Mouse (Mus musculus): Measurements from ENCODE around the gene Rgs17. TPM values are rescaled to one million over a fixed set of nuclear protein-coding genes. Genes with fewer than 3 reads are reported as not detected.

Rgs17 gene
- polyA plus RNA-seq, 1 experiment, result 0.49 TPM

DNA sequence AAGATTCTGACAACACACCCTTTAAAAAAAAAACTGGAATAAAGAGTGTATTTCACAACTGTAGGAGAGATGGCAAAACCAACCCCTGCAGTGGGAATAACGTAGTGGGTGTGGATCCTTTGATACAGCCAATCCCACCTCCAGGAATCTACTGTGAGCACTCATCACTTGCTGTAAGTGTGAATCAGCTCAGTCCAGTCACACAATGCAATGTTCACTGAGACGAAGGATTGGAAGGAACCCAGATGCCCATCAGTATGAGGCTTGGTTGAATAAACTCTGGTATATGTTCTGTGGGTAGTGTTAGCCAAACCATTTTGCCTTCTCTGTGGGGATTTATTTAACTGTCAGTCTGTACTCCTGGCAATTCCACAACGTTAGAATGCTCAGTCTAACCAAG, 45.1 kb downstream of the Rgs17 start:
- no peak overlapping the region for H3ac ChIP-seq (ENCODE audit: control insufficient read depth, insufficient read length)
- H3K27me3 ChIP-seq (ENCODE audit: control insufficient read depth, insufficient read depth, insufficient read length), result no peaks in the 10 kb centered on the region
- peak overlapping the region; percentile 4 for H3K4me2 ChIP-seq (ENCODE audit: low read depth)
- TF ChIP-seq TCF3 (IDR thresholded peaks at IDR 0.05; ENCODE audit: insufficient read length, low read depth) (no peak), MAX (IDR thresholded peaks at IDR 0.05; ENCODE audit: low read depth) (no peak), POLR2A (IDR thresholded peaks at IDR 0.05; ENCODE audit: insufficient read length, low read depth) (no peak), SRF (IDR thresholded peaks at IDR 0.05; ENCODE audit: control insufficient read depth, insufficient read length, low read depth) (no peak), POLR2AphosphoS2 (IDR thresholded peaks at IDR 0.05; ENCODE audit: insufficient read length, low read depth) (no peak), CEBPB (IDR thresholded peaks at IDR 0.05; ENCODE audit: insufficient read depth, poor library complexity, severe bottlenecking) (no peak), E2F4 (IDR thresholded peaks at IDR 0.05; ENCODE audit: insufficient read depth) (no peak), MYOG (IDR thresholded peaks at IDR 0.05; ENCODE audit: control insufficient read depth in 1 of 3, insufficient read depth in 1 of 3, insufficient read length in 2 of 3, low read depth in 2 of 3) (no peak), USF1 (IDR thresholded peaks at IDR 0.05; ENCODE audit: low read depth) (no peak), TCF12 (IDR thresholded peaks at IDR 0.05; ENCODE audit: insufficient read depth, poor library complexity, severe bottlenecking) (no peak)
- H3K79me2 ChIP-seq (ENCODE audit: control insufficient read depth, insufficient read depth), result no peaks in the 10 kb centered on the region
- no peaks in the 10 kb centered on the region for H3K36me3 ChIP-seq (ENCODE audit: control insufficient read depth, insufficient read depth)
- H3K4me3 ChIP-seq, result no peak overlapping the region

GRCm38 (mm10) chr10:5871081-5871480, 51.1 kb downstream of the Rgs17 start:
- no peak for TF ChIP-seq MYOG (IDR thresholded peaks at IDR 0.05; ENCODE audit: control insufficient read depth in 1 of 3, insufficient read depth in 1 of 3, insufficient read length in 2 of 3, low read depth in 2 of 3)

DNA sequence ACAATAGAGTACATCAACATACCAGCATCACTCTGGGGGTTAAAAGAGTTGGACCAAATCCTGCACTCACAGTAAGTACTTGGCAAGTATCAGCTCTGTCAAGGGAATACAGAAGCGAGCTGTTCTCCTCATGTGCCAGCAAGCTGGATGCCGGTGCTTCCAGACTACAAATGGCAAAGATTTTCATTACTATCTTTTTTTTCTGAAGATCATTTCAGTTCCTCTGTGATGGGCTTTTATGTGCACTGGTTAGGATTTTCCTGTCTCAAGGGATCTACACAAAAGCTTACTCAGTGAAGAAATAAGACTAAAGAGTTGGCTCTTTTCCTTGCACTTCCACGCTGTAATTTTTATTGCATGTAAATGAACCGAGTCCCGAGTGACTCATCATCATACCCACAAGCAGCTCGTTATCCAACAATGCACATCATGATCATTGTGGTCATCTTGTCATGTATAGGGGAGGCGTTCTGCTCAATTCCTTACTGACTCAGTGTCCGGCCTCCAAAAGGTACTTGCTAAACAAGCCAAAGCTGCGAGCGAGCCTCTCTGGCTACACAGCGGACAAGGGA, 54.1 kb downstream of the Rgs17 start:
- H3K4me3 ChIP-seq, result no peak overlapping the region
- H3K4me2 ChIP-seq (ENCODE audit: low read depth), result peak overlapping the region; percentile 79
- H3K27me3 ChIP-seq (ENCODE audit: control insufficient read depth, insufficient read depth, insufficient read length), result no peaks in the 10 kb centered on the region
- TF ChIP-seq CEBPB (IDR thresholded peaks at IDR 0.05; ENCODE audit: insufficient read depth, poor library complexity, severe bottlenecking), result no peak
- TF ChIP-seq MYOD1 (IDR thresholded peaks at IDR 0.05; ENCODE audit: control insufficient read depth in 1 of 3, insufficient read length in 2 of 3, low read depth in 2 of 3), result no peak
- no peak for TF ChIP-seq POLR2AphosphoS2 (IDR thresholded peaks at IDR 0.05; ENCODE audit: insufficient read length, low read depth)
- no peak for TF ChIP-seq POLR2A (IDR thresholded peaks at IDR 0.05; ENCODE audit: insufficient read length, low read depth)
- no peak for TF ChIP-seq USF1 (IDR thresholded peaks at IDR 0.05; ENCODE audit: low read depth)
- no peak for TF ChIP-seq SRF (IDR thresholded peaks at IDR 0.05; ENCODE audit: control insufficient read depth, insufficient read length, low read depth)
- TF ChIP-seq TCF3 (IDR thresholded peaks at IDR 0.05; ENCODE audit: insufficient read length, low read depth), result no peak
- TF ChIP-seq E2F4 (IDR thresholded peaks at IDR 0.05; ENCODE audit: insufficient read depth), result no peak
- TF ChIP-seq MAX (IDR thresholded peaks at IDR 0.05; ENCODE audit: low read depth), result no peak
- no peak for TF ChIP-seq TCF12 (IDR thresholded peaks at IDR 0.05; ENCODE audit: insufficient read depth, poor library complexity, severe bottlenecking)
- no peak for TF ChIP-seq REST (IDR thresholded peaks at IDR 0.05; ENCODE audit: insufficient read depth, insufficient read length)
- no peak for TF ChIP-seq MYOG (IDR thresholded peaks at IDR 0.05; ENCODE audit: control insufficient read depth in 1 of 3, insufficient read depth in 1 of 3, insufficient read length in 2 of 3, low read depth in 2 of 3)
- no peaks in the 10 kb centered on the region for H3K36me3 ChIP-seq (ENCODE audit: control insufficient read depth, insufficient read depth)
- no peaks in the 10 kb centered on the region for H3K79me2 ChIP-seq (ENCODE audit: control insufficient read depth, insufficient read depth)
- H3ac ChIP-seq (ENCODE audit: control insufficient read depth, insufficient read length), result no peak overlapping the region

More at GRCm38 (mm10) chr10:5871081-5871480, 51.1 kb downstream of the Rgs17 start:
- H3K36me3 ChIP-seq (ENCODE audit: control insufficient read depth, insufficient read depth), result no peaks in the 10 kb centered on the region
- H3K4me2 ChIP-seq (ENCODE audit: low read depth), result no peak overlapping the region
- no peak overlapping the region for H3ac ChIP-seq (ENCODE audit: control insufficient read depth, insufficient read length)
- H3K79me2 ChIP-seq (ENCODE audit: control insufficient read depth, insufficient read depth), result no peaks in the 10 kb centered on the region
- H3K4me3 ChIP-seq, result no peak overlapping the region
- H3K27me3 ChIP-seq (ENCODE audit: control insufficient read depth, insufficient read depth, insufficient read length), result no peaks in the 10 kb centered on the region

GRCm38 (mm10) chr10:5865996-5866395, 56.2 kb downstream of the Rgs17 start:
- Histone ChIP-seq H3ac (ENCODE audit: control insufficient read depth, insufficient read length) (no peak overlapping the region), H3K4me2 (ENCODE audit: low read depth) (no peak overlapping the region), H3K27me3 (ENCODE audit: control insufficient read depth, insufficient read depth, insufficient read length) (no peaks in the 10 kb centered on the region), H3K36me3 (ENCODE audit: control insufficient read depth, insufficient read depth) (no peaks in the 10 kb centered on the region), H3K79me2 (ENCODE audit: control insufficient read depth, insufficient read depth) (no peaks in the 10 kb centered on the region), H3K4me3 (no peak overlapping the region)
- TF ChIP-seq POLR2AphosphoS2 (IDR thresholded peaks at IDR 0.05; ENCODE audit: insufficient read length, low read depth), result no peak
- no peak for TF ChIP-seq POLR2A (IDR thresholded peaks at IDR 0.05; ENCODE audit: insufficient read length, low read depth)
- no peak for TF ChIP-seq E2F4 (IDR thresholded peaks at IDR 0.05; ENCODE audit: insufficient read depth)

- Histone ChIP-seq H3K36me3 (ENCODE audit: control insufficient read depth, insufficient read depth) (no peaks in the 10 kb centered on the region), H3K27me3 (ENCODE audit: control insufficient read depth, insufficient read depth, insufficient read length) (no peaks in the 10 kb centered on the region), H3K79me2 (ENCODE audit: control insufficient read depth, insufficient read depth) (no peaks in the 10 kb centered on the region), H3K4me2 (ENCODE audit: low read depth) (no peak overlapping the region), H3ac (ENCODE audit: control insufficient read depth, insufficient read length) (no peak overlapping the region), H3K4me3 (no peak overlapping the region)
- TF ChIP-seq MYOD1 (IDR thresholded peaks at IDR 0.05; ENCODE audit: control insufficient read depth in 1 of 3, insufficient read length in 2 of 3, low read depth in 2 of 3) (no peak), MYOG (IDR thresholded peaks at IDR 0.05; ENCODE audit: control insufficient read depth in 1 of 3, insufficient read depth in 1 of 3, insufficient read length in 2 of 3, low read depth in 2 of 3) (no peak), E2F4 (IDR thresholded peaks at IDR 0.05; ENCODE audit: insufficient read depth) (no peak), TCF12 (IDR thresholded peaks at IDR 0.05; ENCODE audit: insufficient read depth, poor library complexity, severe bottlenecking) (no peak), USF1 (IDR thresholded peaks at IDR 0.05; ENCODE audit: low read depth) (no peak), REST (IDR thresholded peaks at IDR 0.05; ENCODE audit: insufficient read depth, insufficient read length) (no peak), SRF (IDR thresholded peaks at IDR 0.05; ENCODE audit: control insufficient read depth, insufficient read length, low read depth) (no peak), CEBPB (IDR thresholded peaks at IDR 0.05; ENCODE audit: insufficient read depth, poor library complexity, severe bottlenecking) (no peak), POLR2A (IDR thresholded peaks at IDR 0.05; ENCODE audit: insufficient read length, low read depth) (no peak), POLR2AphosphoS2 (IDR thresholded peaks at IDR 0.05; ENCODE audit: insufficient read length, low read depth) (no peak), MAX (IDR thresholded peaks at IDR 0.05; ENCODE audit: low read depth) (no peak), TCF3 (IDR thresholded peaks at IDR 0.05; ENCODE audit: insufficient read length, low read depth) (no peak)
Measured at GRCm38 (mm10) chr10:5862669-5863068, 59.5 kb downstream of the Rgs17 start.
